Mouse (Mus musculus) hindbrain, embryonic 12.5 days (tissue): ENCODE results near the gene Myl3. TPM values are rescaled to one million over a fixed set of nuclear protein-coding genes. Genes with fewer than 3 reads are reported as not detected.

Experiments
- ATAC-seq: fragments of 200-750 bp; cut with Nextera tagmentation; 2 replicates; pipeline ENCODE4 v1.8.0; 2017; ENCODE audit warnings: moderate TSS enrichment; ENCODE audit not compliant: low FRiP score
- H3K27ac ChIP-seq: fragments of 300-500 bp; sonication (generic); 2 replicates; pipeline ENCODE4 v1.5.1; 2016; ENCODE audit warnings: mild to moderate bottlenecking
- H3K27me3 ChIP-seq: fragments of 300-500 bp; sonication (generic); 2 replicates; pipeline ENCODE4 v1.6.1; 2016; ENCODE audit warnings: mild to moderate bottlenecking
- H3K36me3 ChIP-seq: fragments of 300-500 bp; sonication (generic); 2 replicates; pipeline ENCODE4 v1.6.1; 2016; ENCODE audit warnings: mild to moderate bottlenecking
- H3K4me1 ChIP-seq: fragments of 300-500 bp; sonication (generic); 2 replicates; pipeline ENCODE4 v1.6.1; 2016
- H3K4me2 ChIP-seq: fragments of 300-500 bp; sonication (generic); replicated peaks from 2 replicates; pipeline ENCODE4 v1.6.1; 2016; ENCODE audit warnings: mild to moderate bottlenecking
- H3K4me3 ChIP-seq: fragments of 300-500 bp; sonication (generic); 2 replicates; pipeline ENCODE4 v1.5.1; 2016; ENCODE audit warnings: mild to moderate bottlenecking
- H3K9ac ChIP-seq: fragments of 300-500 bp; sonication (generic); 2 replicates; pipeline ENCODE4 v1.6.1; 2016; ENCODE audit warnings: mild to moderate bottlenecking, moderate library complexity
- H3K9me3 ChIP-seq: fragments of 300-500 bp; sonication (generic); replicated peaks from 2 replicates; pipeline ENCODE4 v1.6.1; 2016; ENCODE audit warnings: mild to moderate bottlenecking
- WGBS: fragments of 180-500 bp; shearing (Covaris S2); methylation state at CpG from one replicate; pipeline ENCODE4 v1.1.7; 2016; 5-methylcytosine and 5-hydroxymethylcytosine counted together
- polyA plus RNA-seq: library from polyadenylated mRNA; unstranded; fragments of >200 nt; fragmentation: Nextera tagmentation; extraction: Ambion mirVana; gene quantifications from 2 replicates; pipeline ENCODE4 v1.2.1, GENCODE M21; 2016

Myl3 gene
- polyA plus RNA-seq, 1 experiment from 2014 or later, result 2.0 TPM

DNA sequence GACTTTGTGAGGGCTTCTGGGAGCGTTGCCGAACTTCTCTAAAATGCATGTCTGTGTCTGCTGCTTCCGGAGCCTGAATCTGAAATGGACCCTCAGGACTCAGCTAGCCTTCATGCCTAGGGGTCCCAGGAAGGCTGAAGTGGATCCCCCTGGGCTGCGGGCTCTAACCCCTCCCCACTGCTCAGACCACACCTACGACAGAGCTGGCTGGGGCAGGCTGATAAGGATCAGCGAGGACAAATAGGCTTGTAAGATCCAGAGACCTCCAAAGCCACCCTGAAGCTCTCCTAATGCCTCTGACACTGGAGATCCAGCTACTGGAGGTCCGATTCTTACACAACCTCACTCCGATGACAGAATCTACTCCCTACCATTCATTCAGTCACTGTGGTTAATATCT, 8.6 kb upstream of the Myl3 start:
- Histone ChIP-seq H3K9ac (peak overlapping the region; percentile 49; the same call in 1 of the 2 replicates), H3K36me3 (peaks cover 4% of the 10 kb centered on the region; the same call in 1 of the 2 replicates), H3K27ac (no peak overlapping the region), H3K9me3 (no peaks in the 10 kb centered on the region), H3K4me2 (peak overlapping the region; percentile 57), H3K4me1 (peaks cover 44% of the 10 kb centered on the region), H3K27me3 (peaks cover 41% of the 10 kb centered on the region), H3K4me3 (peak overlapping the region; percentile 30)
- 12% methylated on average over 8 of the region's 8 CpGs for WGBS
- ATAC-seq, result peak; percentile 42; the same call in 1 of the 2 replicates

DNA sequence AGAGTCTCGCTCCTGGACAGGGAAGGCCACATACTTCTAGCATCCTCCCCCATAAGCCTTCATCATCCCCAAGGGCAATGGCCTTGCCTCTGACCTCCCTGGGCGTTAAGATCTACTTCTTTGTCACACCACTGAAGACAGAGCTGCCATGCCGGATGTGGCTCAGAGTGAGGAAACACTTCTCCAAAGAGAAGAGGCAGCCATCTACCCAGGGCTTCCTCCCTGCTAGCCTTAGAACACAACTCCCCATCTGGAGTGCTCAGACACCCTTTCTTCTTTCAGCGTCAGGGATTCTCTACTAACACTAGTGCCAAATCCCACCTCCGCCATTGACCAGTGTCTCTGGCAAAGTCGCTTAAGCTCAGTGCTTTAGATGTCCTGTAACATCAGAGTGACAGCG, 7.5 kb upstream of the Myl3 start:
- ATAC-seq, result no peak
- Histone ChIP-seq H3K4me1 (peaks cover 42% of the 10 kb centered on the region), H3K4me2 (no peak overlapping the region), H3K27ac (no peak overlapping the region), H3K36me3 (peaks cover 2% of the 10 kb centered on the region; the same call in 1 of the 2 replicates), H3K9ac (no peak overlapping the region), H3K9me3 (no peaks in the 10 kb centered on the region), H3K27me3 (peaks cover 32% of the 10 kb centered on the region), H3K4me3 (no peak overlapping the region)
- 78% methylated on average over 7 of the region's 7 CpGs for WGBS

DNA sequence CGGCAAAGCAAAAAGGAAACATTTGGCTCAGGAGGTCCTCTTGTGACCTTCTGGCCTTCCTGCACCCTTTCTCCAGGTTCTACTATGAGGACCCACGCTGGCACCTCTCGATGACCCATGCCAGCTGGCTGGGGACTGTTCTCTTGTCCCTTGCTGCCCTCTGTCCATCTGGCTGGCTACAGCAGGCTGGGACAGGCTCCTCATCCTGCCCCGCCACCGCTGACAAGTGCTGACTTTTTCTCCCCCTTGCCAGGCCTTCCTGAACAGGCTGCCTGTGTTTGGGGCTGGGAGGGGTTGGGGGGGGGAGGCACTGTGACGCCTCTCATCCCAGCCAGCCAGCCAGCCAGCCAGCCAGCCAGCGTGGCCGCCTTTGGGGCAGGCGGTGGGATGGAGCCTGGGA, 5.3 kb upstream of the Myl3 start:
- Histone ChIP-seq H3K27ac (no peak overlapping the region), H3K36me3 (no peaks in the 10 kb centered on the region), H3K9me3 (no peaks in the 10 kb centered on the region), H3K27me3 (peaks cover 29% of the 10 kb centered on the region), H3K4me3 (no peak overlapping the region), H3K4me1 (peaks cover 50% of the 10 kb centered on the region), H3K4me2 (no peak overlapping the region), H3K9ac (peak overlapping the region; percentile 43; the same call in 1 of the 2 replicates)
- ATAC-seq, result no peak
- WGBS, result 31% methylated on average over 9 of the region's 9 CpGs

DNA sequence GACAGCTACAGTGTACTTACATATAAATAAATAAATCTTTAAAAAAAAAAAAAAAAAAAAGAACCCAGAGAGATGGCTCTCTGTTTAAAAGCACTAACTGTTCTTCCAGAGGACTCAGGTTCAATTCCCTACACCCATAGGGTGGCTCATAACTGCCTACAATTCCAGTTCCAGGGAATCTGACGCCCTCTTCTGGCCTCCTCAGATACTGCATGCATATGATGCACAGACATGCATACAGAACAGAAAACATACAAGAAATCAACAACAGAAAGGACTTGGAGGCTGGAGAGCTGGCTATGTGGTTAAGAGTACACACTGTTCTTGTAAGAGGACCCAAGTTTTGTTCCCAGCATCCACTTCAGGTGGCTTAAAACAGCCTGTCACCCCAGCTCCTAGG, 3.6 kb upstream of the Myl3 start:
- ATAC-seq, result no peak
- 17% methylated on average over 1 of the region's 1 CpGs for WGBS

DNA sequence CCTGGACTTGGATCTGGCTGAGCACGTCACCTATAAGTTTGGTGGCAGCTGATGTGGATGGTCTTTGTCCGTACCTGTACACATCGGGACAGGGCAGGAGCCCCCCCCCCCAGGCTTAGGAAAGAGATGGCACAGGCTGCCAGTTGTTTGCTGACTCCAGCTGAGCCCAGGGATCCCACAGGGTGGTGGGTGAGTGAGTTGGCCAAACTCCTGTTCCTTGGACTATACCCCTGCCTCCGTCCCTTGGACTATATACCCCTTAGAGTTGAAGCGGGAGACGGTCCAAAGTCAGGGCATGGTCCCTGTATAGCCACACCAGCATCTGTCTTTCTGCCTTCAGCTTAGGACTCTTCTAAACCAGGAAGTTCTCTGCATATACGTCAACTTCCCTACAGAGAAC, 1.7 kb upstream of the Myl3 start:
- Histone ChIP-seq H3K4me3 (no peak overlapping the region), H3K27me3 (peaks cover 30% of the 10 kb centered on the region), H3K4me2 (no peak overlapping the region), H3K36me3 (no peaks in the 10 kb centered on the region), H3K4me1 (peaks cover 45% of the 10 kb centered on the region), H3K9ac (no peak overlapping the region), H3K27ac (no peak overlapping the region), H3K9me3 (no peaks in the 10 kb centered on the region)
- no peak for ATAC-seq
- WGBS, result 89% methylated on average over 7 of the region's 7 CpGs

More for the DNA sequence above, 3.6 kb upstream of the Myl3 start:
- H3K9ac ChIP-seq, result no peak overlapping the region
- no peak overlapping the region for H3K4me3 ChIP-seq
- H3K27ac ChIP-seq, result no peak overlapping the region
- no peak overlapping the region for H3K4me2 ChIP-seq
- no peaks in the 10 kb centered on the region for H3K36me3 ChIP-seq
- peaks cover 48% of the 10 kb centered on the region for H3K4me1 ChIP-seq
- H3K9me3 ChIP-seq, result no peaks in the 10 kb centered on the region
- H3K27me3 ChIP-seq, result peaks cover 32% of the 10 kb centered on the region

DNA sequence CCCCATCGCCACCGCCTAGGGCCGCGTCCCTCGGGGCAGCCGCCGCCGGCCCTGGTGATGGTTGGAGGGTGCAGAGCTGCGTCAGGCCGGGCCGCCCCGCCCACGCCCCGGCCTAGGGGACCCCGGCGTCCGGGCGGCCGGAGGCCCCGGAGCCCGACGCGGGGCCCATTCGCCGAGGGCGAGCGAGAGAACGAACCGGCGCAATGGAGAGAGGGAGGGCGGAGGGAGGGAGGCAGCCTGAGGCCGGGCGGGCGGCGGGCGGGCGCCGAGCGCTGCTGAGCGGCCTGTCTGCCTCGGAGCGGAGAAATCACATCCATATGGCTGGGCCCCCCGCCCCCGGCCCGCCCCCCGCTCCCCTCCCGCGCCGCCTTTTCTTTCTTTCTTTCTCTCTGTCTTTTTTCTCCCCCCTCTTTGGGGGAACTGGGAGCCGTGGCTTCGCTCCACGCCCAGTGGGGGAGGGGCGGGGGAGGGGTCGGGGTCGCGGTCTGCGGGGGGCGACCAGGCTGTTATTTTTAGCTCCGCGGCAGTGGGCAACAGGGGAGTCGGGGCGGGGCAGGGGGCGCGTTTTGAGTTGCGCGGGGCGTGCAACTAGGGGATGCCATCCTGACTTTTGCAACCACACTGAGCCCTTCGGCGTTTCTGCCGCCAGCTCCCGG, 762 bp downstream of the Myl3 start:
- Histone ChIP-seq H3K4me2 (peak overlapping the region; percentile 90), H3K9ac (peak overlapping the region; percentile 78), H3K27me3 (peaks cover 40% of the 10 kb centered on the region), H3K9me3 (no peaks in the 10 kb centered on the region), H3K27ac (peak overlapping the region; percentile 65), H3K36me3 (no peaks in the 10 kb centered on the region), H3K4me1 (peaks cover 32% of the 10 kb centered on the region), H3K4me3 (peak overlapping the region; percentile 73)
- 0% methylated on average over 29 of the region's 71 CpGs for WGBS
- peak; percentile 64 for ATAC-seq

DNA sequence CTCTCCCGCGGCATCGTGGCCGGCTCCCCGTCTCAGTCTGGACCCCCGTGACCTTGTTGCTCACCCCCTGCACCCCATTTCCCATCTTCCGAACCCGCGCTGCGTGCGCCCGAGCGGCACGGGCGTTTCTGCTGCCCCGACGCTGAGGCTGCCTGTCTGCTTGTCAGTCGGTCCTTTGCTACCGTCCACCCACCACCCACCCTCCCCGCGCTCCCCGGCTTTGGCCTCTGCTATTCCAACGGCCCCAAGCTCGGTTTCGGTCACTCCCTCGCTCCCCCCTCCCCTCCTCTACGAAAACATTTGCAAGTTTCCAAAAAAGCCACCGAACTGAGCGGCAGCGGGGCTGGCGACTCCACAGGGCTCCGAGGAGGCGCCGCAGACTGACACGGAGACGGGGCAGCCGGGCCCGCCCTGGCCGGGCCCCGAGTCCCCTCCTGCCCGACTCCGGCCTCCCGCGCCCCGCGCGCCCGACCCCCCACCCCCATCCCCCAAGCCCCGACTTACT, 1.3 kb downstream of the Myl3 start:
- Histone ChIP-seq H3K4me3 (peak overlapping the region; percentile 73), H3K4me1 (peaks cover 30% of the 10 kb centered on the region), H3K27ac (peak overlapping the region; percentile 65), H3K36me3 (no peaks in the 10 kb centered on the region), H3K9me3 (no peaks in the 10 kb centered on the region), H3K9ac (peak overlapping the region; percentile 78), H3K4me2 (peak overlapping the region; percentile 90), H3K27me3 (peaks cover 40% of the 10 kb centered on the region)
- under 1% methylated on average over 44 of the region's 49 CpGs for WGBS
- peak; percentile 30 for ATAC-seq

DNA sequence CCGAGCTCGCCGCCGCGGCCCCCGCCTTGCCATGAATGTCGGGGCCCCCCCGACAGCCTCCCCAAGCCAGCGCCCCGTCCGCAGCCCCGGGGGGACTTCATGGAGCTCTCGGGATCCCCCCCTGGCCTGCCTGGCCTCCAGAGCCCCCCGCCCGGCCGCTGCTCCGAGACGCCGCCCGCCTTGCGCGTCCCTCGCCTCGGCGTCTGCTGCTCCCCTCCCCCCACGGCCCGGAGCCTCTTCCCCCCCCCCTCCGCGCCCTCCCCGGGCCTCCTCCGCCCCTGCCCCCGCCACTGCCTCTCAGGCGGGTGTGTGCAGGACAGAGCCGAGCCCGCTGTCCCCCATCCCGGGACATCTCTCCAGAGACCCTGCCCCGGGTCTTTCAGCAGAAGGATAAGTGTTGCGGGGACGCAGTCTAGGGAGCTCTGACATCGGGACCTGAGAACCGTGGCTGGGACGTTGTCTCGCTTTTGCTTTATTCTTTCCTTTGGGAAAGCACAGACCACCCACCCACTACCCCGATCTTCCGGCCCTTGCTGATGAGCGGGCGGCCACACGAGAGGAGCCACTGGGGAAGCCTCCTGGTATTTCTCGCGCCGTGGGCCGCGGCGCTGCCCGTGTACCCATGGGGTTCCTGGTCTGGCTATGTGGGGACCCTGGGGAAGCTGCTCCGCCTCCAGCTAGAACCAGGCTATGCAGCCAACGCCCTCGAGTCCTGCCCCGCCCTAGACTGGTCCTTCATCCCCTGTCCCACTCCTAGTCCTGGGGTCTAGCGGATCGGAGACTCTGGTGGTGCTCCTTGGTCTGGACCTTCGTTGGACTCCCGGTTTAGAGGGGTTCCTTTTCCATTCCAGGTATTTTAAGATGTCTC, 2.0 kb downstream of the Myl3 start:
- H3K36me3 ChIP-seq, result no peaks in the 10 kb centered on the region
- ATAC-seq, result peak; percentile 59
- H3K4me3 ChIP-seq, result peak overlapping the region; percentile 73
- peaks cover 40% of the 10 kb centered on the region for H3K27me3 ChIP-seq
- H3K9me3 ChIP-seq, result no peaks in the 10 kb centered on the region
- H3K9ac ChIP-seq, result peak overlapping the region; percentile 78
- 3% methylated on average over 43 of the region's 63 CpGs for WGBS
- H3K4me2 ChIP-seq, result peak overlapping the region; percentile 90
- peak overlapping the region; percentile 65; the same call in 1 of the 2 replicates for H3K27ac ChIP-seq
- peaks cover 30% of the 10 kb centered on the region for H3K4me1 ChIP-seq

DNA sequence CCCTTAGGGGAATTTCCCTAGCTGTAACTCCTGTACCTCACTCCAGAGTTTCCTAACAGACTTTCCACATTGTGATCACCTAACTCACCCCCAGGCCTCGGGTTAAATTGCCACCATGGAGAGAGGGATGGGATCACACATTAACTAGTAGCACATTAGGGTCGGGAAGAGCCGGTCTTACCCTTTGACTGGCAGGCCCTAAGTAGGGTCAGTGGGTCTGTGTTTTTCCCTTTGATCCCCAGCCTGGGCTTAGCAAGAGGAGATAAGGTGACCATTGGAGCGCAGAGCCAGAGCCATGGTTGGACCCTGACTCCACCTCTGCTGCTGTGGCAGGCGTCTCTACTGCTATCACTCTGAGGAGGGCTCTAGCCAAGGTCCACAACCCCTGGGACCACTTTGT, 4.1 kb downstream of the Myl3 start:
- H3K36me3 ChIP-seq, result no peaks in the 10 kb centered on the region
- no peak overlapping the region for H3K4me2 ChIP-seq
- H3K27ac ChIP-seq, result no peak overlapping the region
- 15% methylated on average over 5 of the region's 5 CpGs for WGBS
- H3K4me1 ChIP-seq, result peaks cover 28% of the 10 kb centered on the region
- no peak for ATAC-seq
- peaks cover 42% of the 10 kb centered on the region for H3K27me3 ChIP-seq
- H3K9me3 ChIP-seq, result no peaks in the 10 kb centered on the region
- no peak overlapping the region for H3K4me3 ChIP-seq
- no peak overlapping the region for H3K9ac ChIP-seq

DNA sequence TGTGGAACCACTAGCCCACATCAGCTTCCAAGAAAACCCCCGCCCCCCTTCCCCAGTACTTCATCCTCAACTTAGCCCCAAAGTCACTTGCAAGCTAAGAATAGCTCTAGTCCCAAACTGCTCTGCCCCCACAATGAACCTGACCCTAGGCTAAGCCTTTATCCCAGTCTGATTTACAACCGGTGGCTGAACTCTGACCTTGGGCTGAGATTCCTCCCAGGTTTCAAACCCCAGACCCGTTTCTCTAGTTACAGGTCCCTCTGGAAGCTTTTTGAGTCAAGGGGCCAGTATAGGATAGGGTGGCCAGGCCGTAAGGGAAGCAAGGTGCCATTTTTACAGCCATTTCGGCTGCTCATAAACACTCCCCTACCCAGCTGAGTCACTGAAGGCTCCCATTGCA, 4.6 kb downstream of the Myl3 start:
- ATAC-seq, result no peak
- Histone ChIP-seq H3K9ac (no peak overlapping the region), H3K27ac (no peak overlapping the region), H3K36me3 (no peaks in the 10 kb centered on the region), H3K4me2 (no peak overlapping the region), H3K4me3 (no peak overlapping the region), H3K4me1 (peaks cover 23% of the 10 kb centered on the region), H3K9me3 (no peaks in the 10 kb centered on the region), H3K27me3 (peaks cover 37% of the 10 kb centered on the region)
- WGBS, result 39% methylated on average over 5 of the region's 5 CpGs

DNA sequence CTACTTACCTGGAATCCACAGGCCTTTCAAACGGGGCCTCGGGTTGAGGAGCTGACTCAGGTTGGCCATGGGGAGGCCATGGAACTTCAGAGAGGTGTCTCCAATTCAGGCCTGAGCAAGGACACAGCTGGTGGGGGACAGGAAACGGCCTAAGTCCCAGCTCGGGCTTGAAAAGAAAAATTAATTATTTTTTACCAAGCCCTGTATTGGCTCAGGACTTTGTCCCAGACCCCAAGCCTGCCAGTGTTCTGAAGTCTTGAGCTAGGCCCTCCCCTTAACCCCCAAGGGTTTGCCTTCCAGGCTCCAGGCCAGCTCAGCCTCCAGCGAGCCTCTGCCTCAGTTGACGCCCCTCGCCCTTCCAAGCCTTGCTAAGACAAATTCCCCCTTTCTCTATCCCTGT, 5.3 kb downstream of the Myl3 start, which contains the start of gene Pth1r:
TSS of gene Pth1r (minus strand) at position 185 of the 400 bp plus-strand sequence.
- 64% methylated on average over 7 of the region's 7 CpGs for WGBS
- H3K27ac ChIP-seq, result no peak within 1 kb of the TSS
- H3K4me2 ChIP-seq, result no peak within 1 kb of the TSS
- no peak for ATAC-seq
- no peaks in the 10 kb centered on the region for H3K36me3 ChIP-seq
- peaks cover 16% of the 10 kb centered on the region for H3K4me1 ChIP-seq
- peaks cover 30% of the 10 kb centered on the region for H3K27me3 ChIP-seq
- no peak within 1 kb of the TSS for H3K9ac ChIP-seq
- no peak within 1 kb of the TSS for H3K4me3 ChIP-seq
- no peaks in the 10 kb centered on the region for H3K9me3 ChIP-seq

DNA sequence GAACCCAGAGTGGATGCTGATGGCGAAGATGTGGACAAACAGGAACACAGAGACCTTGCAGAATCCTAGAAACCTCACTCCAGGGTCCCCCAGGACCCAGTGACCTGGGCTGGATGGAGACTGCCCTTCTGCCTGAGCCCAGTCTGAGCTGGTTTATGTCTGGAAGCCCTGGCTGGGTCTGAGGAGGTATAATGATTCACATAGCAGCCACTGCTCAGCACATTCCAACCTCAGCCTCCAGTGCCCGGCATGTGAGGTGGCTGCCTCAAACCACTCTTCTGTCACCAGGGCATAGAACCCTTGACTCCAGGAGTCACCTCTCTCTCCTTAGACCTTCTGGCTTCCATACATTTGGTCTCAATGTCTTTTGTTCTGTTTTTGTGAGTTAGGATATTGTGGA, 6.8 kb downstream of the Myl3 start:
- peaks cover 7% of the 10 kb centered on the region for H3K4me1 ChIP-seq
- no peaks in the 10 kb centered on the region for H3K9me3 ChIP-seq
- H3K36me3 ChIP-seq, result no peaks in the 10 kb centered on the region
- no peak overlapping the region for H3K4me3 ChIP-seq
- H3K9ac ChIP-seq, result no peak overlapping the region
- no peak overlapping the region for H3K4me2 ChIP-seq
- H3K27me3 ChIP-seq, result peaks cover 27% of the 10 kb centered on the region
- no peak overlapping the region for H3K27ac ChIP-seq
- no peak for ATAC-seq
- 70% methylated on average over 2 of the region's 2 CpGs for WGBS
